Mouse (Mus musculus) lung, embryonic 14.5 days (tissue): ENCODE data around the gene Med13l. TPM values are rescaled to one million over a fixed set of nuclear protein-coding genes. Genes with fewer than 3 reads are reported as not detected.
A peak's percentile ranks its signal among the peaks of the same experiment; 100 is the strongest.

Source experiments
- ATAC-seq: fragments of 200-750 bp; cut with Nextera tagmentation; 2 replicates; pipeline ENCODE4 v1.8.0; 2017; ENCODE audit warnings: mild to moderate bottlenecking, moderate TSS enrichment, moderate library complexity; ENCODE audit not compliant: insufficient read depth
- DNase-seq: peaks from one replicate; pipeline ENCODE4 v3.0.0-alpha.2; 2015
- H3K27ac ChIP-seq: fragments of 300-500 bp; sonication (generic); 2 replicates; pipeline ENCODE4 v1.5.1; 2014; ENCODE audit warnings: low read depth, mild to moderate bottlenecking, moderate library complexity
- H3K27me3 ChIP-seq: fragments of 300-500 bp; sonication (generic); 2 replicates; pipeline ENCODE4 v1.6.1; 2014; ENCODE audit warnings: low read length, control low read depth; ENCODE audit not compliant: insufficient read depth
- H3K36me3 ChIP-seq: fragments of 300-500 bp; sonication (generic); 2 replicates; pipeline ENCODE4 v1.6.1; 2014; ENCODE audit warnings: control low read depth; ENCODE audit not compliant: insufficient read depth
- H3K4me1 ChIP-seq: fragments of 300-500 bp; sonication (generic); 2 replicates; pipeline ENCODE4 v1.6.1; 2014; ENCODE audit warnings: antibody characterized with exemption, control low read depth; ENCODE audit not compliant: insufficient read depth
- H3K4me2 ChIP-seq: fragments of 300-500 bp; sonication (generic); 2 replicates; pipeline ENCODE4 v1.6.1; 2014; ENCODE audit warnings: mild to moderate bottlenecking
- H3K4me3 ChIP-seq: fragments of 300-500 bp; sonication (generic); 2 replicates; pipeline ENCODE4 v1.5.1; 2014; ENCODE audit warnings: low read depth, low read length
- H3K9ac ChIP-seq: fragments of 300-500 bp; sonication (generic); 2 replicates; pipeline ENCODE4 v1.6.1; 2014
- H3K9me3 ChIP-seq: fragments of 300-500 bp; sonication (generic); 2 replicates; pipeline ENCODE4 v1.6.1; 2016; ENCODE audit warnings: low read depth, low read length, control low read depth
- CTCF ChIP-seq: IDR thresholded peaks from 2 replicates; pipeline ENCODE4 v1.5.1; 2016; ENCODE audit warnings: antibody characterized with exemption, low read depth
- WGBS: fragments of 180-500 bp; shearing (Covaris S2); extraction: QIAGEN DNeasy Blood & Tissue Kit; methylation state at CpG from one replicate; pipeline ENCODE4 v1.1.7; 2014; 5-methylcytosine and 5-hydroxymethylcytosine counted together
- polyA plus RNA-seq: library from polyadenylated mRNA; unstranded; fragments of >200 nt; fragmentation: Nextera tagmentation; extraction: Ambion mirVana; gene quantifications from 2 replicates; pipeline ENCODE4 v1.2.1, GENCODE M21; 2014

The Med13l gene
- polyA plus RNA-seq, 1 experiment from 2014 or later, result 14.1 TPM

DNA sequence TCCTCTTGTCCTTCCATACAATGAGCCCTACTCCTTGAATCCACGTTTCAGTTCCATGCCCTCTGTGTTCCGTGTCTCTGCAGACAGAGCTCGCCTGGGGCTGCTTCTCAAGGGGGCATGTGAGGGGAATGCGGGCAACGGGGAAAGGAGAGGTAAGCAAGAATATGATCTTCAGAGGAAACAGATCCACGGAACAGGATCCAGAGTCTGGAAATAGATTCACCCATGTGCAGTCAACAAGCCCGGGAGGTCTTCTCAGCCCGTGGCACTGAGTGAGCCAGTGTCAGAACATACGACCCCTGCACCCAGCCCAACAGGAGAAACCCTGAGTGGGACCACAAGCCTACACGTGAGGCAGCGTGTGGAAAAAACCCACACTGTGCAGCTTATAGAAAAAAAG is 228.7 kb downstream of the Med13l start:
- H3K9me3 ChIP-seq, result no peaks in the 10 kb centered on the region
- H3K36me3 ChIP-seq, result no peaks in the 10 kb centered on the region
- DNase-seq (no peak), ATAC-seq (no peak)
- no peaks in the 10 kb centered on the region for H3K4me1 ChIP-seq
- no peak overlapping the region for H3K27ac ChIP-seq
- H3K9ac ChIP-seq, result no peak overlapping the region
- no peak for TF ChIP-seq CTCF
- no peak overlapping the region for H3K4me2 ChIP-seq
- 82% methylated on average over 11 of the region's 11 CpGs for WGBS
- H3K4me3 ChIP-seq, result no peak overlapping the region
- H3K27me3 ChIP-seq, result no peaks in the 10 kb centered on the region

DNA sequence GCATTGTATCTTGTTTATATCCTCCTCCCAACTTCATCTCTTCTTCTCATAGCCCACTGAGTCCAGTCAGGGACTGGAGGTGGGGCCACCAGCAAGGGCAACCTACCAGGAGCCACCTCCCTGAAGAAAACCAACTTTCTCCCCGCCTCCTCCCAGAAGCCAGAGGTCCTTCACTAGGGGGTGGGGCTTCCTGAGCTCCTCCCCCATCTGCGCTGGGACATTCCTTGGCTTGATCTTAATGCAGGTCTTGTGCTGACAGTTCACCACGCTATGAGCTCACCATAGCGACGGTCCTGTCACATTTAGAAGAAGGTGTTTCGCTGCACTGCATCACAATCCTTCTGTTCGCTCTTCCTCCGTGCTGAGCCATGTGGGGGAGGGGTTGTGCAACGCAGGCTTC is 229.3 kb downstream of the Med13l start:
- 74% methylated on average over 9 of the region's 9 CpGs for WGBS
- no peaks in the 10 kb centered on the region for H3K27me3 ChIP-seq
- ATAC-seq (no peak), DNase-seq (no peak)
- TF ChIP-seq CTCF, result no peak
- H3K4me3 ChIP-seq, result no peak overlapping the region
- no peak overlapping the region for H3K27ac ChIP-seq
- H3K36me3 ChIP-seq, result no peaks in the 10 kb centered on the region
- no peak overlapping the region for H3K9ac ChIP-seq
- no peak overlapping the region for H3K4me2 ChIP-seq
- no peaks in the 10 kb centered on the region for H3K4me1 ChIP-seq
- no peaks in the 10 kb centered on the region for H3K9me3 ChIP-seq

DNA sequence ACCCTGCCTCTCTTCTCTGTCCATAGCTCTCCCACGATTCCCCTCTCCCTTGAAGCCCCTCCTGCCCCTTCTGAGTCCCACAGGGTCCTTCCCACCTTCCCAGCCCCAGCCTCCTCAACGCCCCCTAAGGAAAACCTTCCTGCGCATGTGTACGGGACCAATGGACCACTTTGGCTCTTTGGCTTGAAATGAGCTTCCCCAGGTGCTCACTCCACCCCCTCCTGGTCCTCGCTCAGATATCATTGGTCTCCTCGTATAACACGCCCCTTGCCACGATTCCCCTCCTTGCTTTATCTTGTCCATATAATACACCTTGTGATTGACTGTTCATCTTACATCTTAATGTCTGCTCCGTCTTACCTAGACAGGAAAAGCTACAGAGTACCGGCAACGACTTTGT is 237.3 kb downstream of the Med13l start:
- Histone ChIP-seq H3K4me1 (no peaks in the 10 kb centered on the region), H3K36me3 (no peaks in the 10 kb centered on the region), H3K4me3 (no peak overlapping the region), H3K9me3 (no peaks in the 10 kb centered on the region), H3K9ac (no peak overlapping the region), H3K27me3 (no peaks in the 10 kb centered on the region), H3K27ac (no peak overlapping the region), H3K4me2 (no peak overlapping the region)
- ATAC-seq, result no peak
- no peak for DNase-seq
- WGBS, result 87% methylated on average over 11 of the region's 11 CpGs
- TF ChIP-seq CTCF, result no peak

DNA sequence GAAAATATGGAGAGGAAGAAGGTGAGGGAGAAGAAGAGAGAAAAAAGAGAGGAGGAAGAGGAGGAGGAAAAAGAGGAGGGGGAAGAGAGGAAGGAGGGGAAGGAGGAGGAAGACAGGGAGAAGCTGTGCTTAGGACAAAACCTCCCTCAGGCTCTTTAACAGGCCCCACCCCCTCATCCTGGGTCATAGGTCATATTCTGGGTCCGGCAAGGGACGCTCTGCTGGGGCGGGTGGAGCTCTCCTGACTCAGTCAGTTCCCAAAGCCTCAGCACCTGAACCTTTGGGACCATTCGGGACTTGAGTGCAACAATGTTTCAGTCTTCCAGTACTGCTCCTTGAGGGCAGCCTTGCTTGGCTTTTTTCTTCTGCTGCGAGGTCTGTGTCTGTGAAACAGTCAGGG is 241.1 kb downstream of the Med13l start:
- H3K4me1 ChIP-seq, result no peaks in the 10 kb centered on the region
- H3K36me3 ChIP-seq, result no peaks in the 10 kb centered on the region
- H3K4me2 ChIP-seq, result no peak overlapping the region
- no peak overlapping the region for H3K4me3 ChIP-seq
- H3K9ac ChIP-seq, result no peak overlapping the region
- WGBS, result 36% methylated on average over 5 of the region's 5 CpGs
- no peak overlapping the region for H3K27ac ChIP-seq
- TF ChIP-seq CTCF, result no peak
- DNase-seq (no peak), ATAC-seq (no peak)
- no peaks in the 10 kb centered on the region for H3K27me3 ChIP-seq
- H3K9me3 ChIP-seq, result no peaks in the 10 kb centered on the region

DNA sequence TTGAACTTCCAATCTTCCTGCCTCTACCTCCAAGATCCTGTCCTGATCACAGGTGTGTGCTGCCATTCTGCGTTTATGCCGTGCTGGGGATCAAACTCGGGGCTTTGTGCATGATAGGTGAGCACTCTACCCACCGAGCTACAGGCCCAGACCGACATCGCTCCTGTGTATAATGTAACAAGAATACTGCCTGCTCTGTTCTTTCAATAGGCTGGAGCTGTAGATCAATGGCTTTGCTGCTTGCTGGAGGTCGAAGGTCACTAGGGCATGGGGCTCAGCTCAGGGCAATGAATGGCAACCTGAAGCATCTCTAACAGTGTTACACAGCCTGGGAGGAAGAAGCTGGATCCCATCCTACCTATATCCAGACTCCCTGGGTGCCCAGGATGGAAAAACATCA is 241.6 kb downstream of the Med13l start:
- no peak for ATAC-seq
- Histone ChIP-seq H3K36me3 (no peaks in the 10 kb centered on the region), H3K9ac (no peak overlapping the region), H3K27ac (no peak overlapping the region), H3K27me3 (no peaks in the 10 kb centered on the region), H3K9me3 (no peaks in the 10 kb centered on the region), H3K4me1 (no peaks in the 10 kb centered on the region), H3K4me3 (no peak overlapping the region), H3K4me2 (no peak overlapping the region)
- DNase-seq, result no peak
- WGBS, result 84% methylated on average over 7 of the region's 7 CpGs
- TF ChIP-seq CTCF, result no peak

DNA sequence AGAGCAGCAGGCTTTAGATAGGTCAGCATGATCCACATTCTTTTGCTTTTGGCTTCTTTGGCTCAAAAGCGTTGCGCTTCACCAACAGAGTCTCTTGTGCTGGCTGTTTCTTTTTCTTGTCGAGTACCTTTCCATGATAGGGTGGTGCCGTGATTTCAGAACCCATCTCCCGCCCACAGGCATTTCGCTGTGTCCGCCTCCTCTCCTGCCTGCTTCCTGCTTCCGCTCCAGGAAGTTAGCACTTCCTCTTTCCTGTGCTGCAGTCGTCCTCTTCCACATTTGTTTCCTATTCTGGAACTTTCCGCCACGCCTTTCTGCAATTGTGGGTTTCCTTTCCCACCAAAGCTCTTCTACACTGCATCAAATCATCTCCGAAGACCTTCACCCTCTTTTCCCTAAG is 248.5 kb downstream of the Med13l start:
- H3K27me3 ChIP-seq, result no peaks in the 10 kb centered on the region
- H3K36me3 ChIP-seq, result no peaks in the 10 kb centered on the region
- H3K27ac ChIP-seq, result no peak overlapping the region
- 79% methylated on average over 12 of the region's 12 CpGs for WGBS
- no peak overlapping the region for H3K4me3 ChIP-seq
- no peaks in the 10 kb centered on the region for H3K9me3 ChIP-seq
- DNase-seq (no peak), ATAC-seq (no peak)
- H3K9ac ChIP-seq, result no peak overlapping the region
- H3K4me2 ChIP-seq, result no peak overlapping the region
- TF ChIP-seq CTCF, result no peak
- H3K4me1 ChIP-seq, result no peaks in the 10 kb centered on the region

DNA sequence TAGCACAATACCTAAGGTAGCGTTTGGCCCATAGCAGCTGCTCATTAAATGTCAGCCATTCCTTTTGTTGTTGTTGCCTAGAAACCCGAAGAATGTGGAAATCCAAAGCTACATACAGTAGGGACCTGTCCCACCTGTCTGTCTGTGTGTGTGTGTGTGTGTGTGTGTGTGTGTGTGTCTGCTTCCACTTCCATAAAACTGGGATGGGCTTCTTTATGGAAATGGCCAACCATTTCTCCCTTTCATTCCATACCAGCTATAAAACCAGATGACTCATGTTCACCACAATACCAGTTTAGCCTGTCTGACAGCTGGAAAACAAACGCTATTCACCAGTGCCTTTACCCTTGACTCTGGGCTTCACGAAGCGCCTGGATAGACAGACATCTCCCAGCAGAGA is 249.1 kb downstream of the Med13l start:
- WGBS, result 69% methylated on average over 5 of the region's 5 CpGs
- Histone ChIP-seq H3K9me3 (no peaks in the 10 kb centered on the region), H3K27me3 (no peaks in the 10 kb centered on the region), H3K4me2 (no peak overlapping the region), H3K36me3 (no peaks in the 10 kb centered on the region), H3K4me1 (no peaks in the 10 kb centered on the region), H3K27ac (no peak overlapping the region), H3K4me3 (no peak overlapping the region), H3K9ac (no peak overlapping the region)
- DNase-seq (no peak), ATAC-seq (no peak)
- no peak for TF ChIP-seq CTCF

DNA sequence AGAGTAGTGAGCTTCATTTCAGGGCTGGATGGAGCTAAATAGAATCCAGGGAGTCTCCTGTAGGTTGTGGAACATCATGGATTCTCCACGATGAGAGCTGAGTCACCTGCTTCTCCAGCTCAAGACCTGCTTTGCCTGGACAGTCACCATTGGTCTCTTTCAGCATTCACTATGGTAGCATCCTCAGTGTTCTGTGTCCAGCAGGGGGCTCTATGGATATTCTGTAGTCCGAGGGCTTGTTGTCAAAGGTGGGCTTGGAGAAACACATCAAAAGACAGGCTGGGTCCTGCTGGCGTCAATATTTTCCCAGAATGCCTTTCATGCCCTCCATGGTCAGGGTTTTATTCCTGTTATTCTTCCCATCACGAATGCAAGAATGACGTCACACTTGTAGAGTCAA is 251.2 kb downstream of the Med13l start:
- Histone ChIP-seq H3K4me2 (no peak overlapping the region), H3K9me3 (no peaks in the 10 kb centered on the region), H3K27me3 (no peaks in the 10 kb centered on the region), H3K9ac (no peak overlapping the region), H3K36me3 (no peaks in the 10 kb centered on the region), H3K27ac (no peak overlapping the region), H3K4me1 (no peaks in the 10 kb centered on the region), H3K4me3 (no peak overlapping the region)
- 42% methylated on average over 5 of the region's 5 CpGs for WGBS
- TF ChIP-seq CTCF, result peak; percentile 58
- peak; percentile 54 for DNase-seq
- no peak for ATAC-seq
